Mouse (Mus musculus): ENCODE results near the gene Zfp335. TPM values are rescaled to one million over a fixed set of nuclear protein-coding genes. Genes with fewer than 3 reads are reported as not detected.
A peak's percentile ranks its signal among the peaks of the same experiment; 100 is the strongest.
"Not testable (repeated sequence)": the region's sequence is repeated elsewhere in the genome, so short reads cannot be mapped to it uniquely, and the experiment has no call there.

Zfp335 gene
- polyA plus RNA-seq, 1 experiment from 2014 or later: 16.2 TPM

GRCm38 (mm10) chr2:164859155-164859554, 52.4 kb downstream of the Zfp335 start:
- WGBS: 53% methylated on average over 2 of the region's 2 CpGs

DNA sequence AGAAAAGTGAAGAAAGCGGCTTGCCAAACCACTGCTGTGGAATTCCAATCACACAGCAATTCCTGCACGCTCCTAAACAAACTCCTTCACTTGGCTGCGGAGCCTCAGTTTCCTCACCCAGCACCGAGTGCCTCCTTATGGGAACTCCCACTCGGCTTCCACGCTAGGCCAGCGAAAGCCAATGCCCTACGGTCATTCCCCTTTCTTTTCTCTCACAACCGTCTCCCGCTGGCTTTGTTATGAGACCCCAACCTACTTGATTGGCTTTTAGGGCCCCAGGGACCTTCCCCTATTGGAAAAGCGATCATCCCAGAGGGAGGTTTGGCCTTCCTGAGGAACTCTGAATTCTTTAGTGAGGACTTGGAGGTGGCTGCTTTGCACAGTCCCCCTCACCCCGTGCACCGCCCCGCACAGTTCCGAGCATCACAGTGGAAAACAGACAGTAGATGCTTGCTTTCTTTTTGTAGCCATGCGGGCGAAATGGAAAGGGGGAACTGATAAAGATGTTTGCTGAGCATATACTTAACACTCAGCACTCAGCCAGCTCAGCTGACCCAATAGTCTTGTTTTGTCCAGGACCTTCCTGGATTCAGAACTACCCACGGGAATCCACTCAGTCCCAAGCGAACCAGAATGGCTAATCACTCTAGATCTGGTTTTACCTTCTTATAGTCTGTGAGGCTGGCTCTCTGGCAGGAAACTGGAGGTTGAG, 53.6 kb downstream of the Zfp335 start:
- Histone ChIP-seq H3K27ac (ENCODE audit: low read length) (no peak overlapping the region), H3K27me3 (ENCODE audit: control insufficient read depth, insufficient read depth, low read depth, low read length) (peaks cover 9% of the 10 kb centered on the region)
- ATAC-seq: no peak

More at GRCm38 (mm10) chr2:164859155-164859554, 52.4 kb downstream of the Zfp335 start:
- no peaks in the 10 kb centered on the region for H3K36me3 ChIP-seq (ENCODE audit: control insufficient read depth, insufficient read depth, low read length)
- peaks cover 9% of the 10 kb centered on the region for H3K27me3 ChIP-seq (ENCODE audit: control insufficient read depth, insufficient read depth, low read depth, low read length)
- peaks cover 17% of the 10 kb centered on the region for H3K4me1 ChIP-seq (ENCODE audit: control insufficient read depth, insufficient read depth, low read length)
- H3K27ac ChIP-seq (ENCODE audit: low read length): no peak overlapping the region
- H3K4me3 ChIP-seq (ENCODE audit: low read depth, low read length): no peak overlapping the region
- H3K9me3 ChIP-seq (replicated peaks; ENCODE audit: control insufficient read depth, low read length, poor library complexity, severe bottlenecking): no peaks in the 10 kb centered on the region
- no peak overlapping the region for H3K4me2 ChIP-seq (ENCODE audit: low read length)
- no peak for ATAC-seq
- no peak overlapping the region for H3K9ac ChIP-seq (ENCODE audit: low read depth, low read length)

DNA sequence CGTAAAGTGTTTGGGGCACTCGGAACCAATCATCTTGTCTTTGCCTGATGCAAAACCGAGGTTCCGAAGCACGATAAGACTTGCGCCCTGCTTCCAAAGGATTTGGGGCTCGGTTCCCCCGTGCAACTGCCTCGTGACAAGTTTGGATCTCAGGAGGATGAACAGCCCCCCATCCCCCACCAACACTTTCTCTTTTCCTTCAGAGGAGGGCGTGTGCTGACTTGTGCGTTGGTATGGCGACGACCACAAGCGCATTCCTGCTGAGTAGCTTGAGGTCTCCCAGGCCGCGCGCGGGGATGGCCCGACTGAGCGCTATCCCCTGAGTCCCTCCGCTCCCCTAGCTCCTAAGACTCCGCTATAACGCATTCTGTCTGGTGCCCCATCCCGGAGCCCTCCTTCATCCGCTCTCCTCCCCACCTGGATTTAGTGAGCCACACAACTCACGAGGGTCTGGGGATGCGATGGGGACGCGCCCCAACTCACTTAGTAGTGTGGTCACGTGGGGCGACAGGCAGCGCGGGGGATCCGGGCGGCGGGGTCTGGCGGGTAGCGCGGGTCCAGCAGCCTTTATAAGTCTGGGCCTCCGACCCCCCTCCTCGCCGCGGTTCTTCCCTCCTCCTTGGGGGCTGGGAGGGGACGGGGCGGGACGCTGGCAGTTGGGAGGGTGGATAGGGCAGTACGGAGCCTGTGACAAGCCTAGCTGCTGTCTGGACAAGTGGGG, 54.3 kb downstream of the Zfp335 start, which contains the start of gene Pltp:
Gene Pltp, minus strand, starts transcription at position 611 of the 721 bp plus-strand sequence.
- ATAC-seq: peak; percentile 74
- H3K9me3 ChIP-seq (replicated peaks; ENCODE audit: control insufficient read depth, low read length, poor library complexity, severe bottlenecking): no peaks in the 10 kb centered on the region
- H3K27me3 ChIP-seq (ENCODE audit: control insufficient read depth, insufficient read depth, low read depth, low read length): peaks cover 9% of the 10 kb centered on the region
- H3K9ac ChIP-seq (ENCODE audit: low read depth, low read length): peak within 1 kb of the TSS; percentile 62
- under 1% methylated on average over 32 of the region's 47 CpGs for WGBS
- peak within 1 kb of the TSS; percentile 50 for H3K4me3 ChIP-seq (ENCODE audit: low read depth, low read length)
- H3K27ac ChIP-seq (ENCODE audit: low read length): peak within 1 kb of the TSS; percentile 38; the same call in 1 of the 2 replicates
- no peaks in the 10 kb centered on the region for H3K36me3 ChIP-seq (ENCODE audit: control insufficient read depth, insufficient read depth, low read length)
- peak within 1 kb of the TSS; percentile 98 for H3K4me2 ChIP-seq (ENCODE audit: low read length)
- H3K4me1 ChIP-seq (ENCODE audit: control insufficient read depth, insufficient read depth, low read length): peaks cover 17% of the 10 kb centered on the region

More for the DNA sequence above, 53.6 kb downstream of the Zfp335 start:
- Histone ChIP-seq H3K9me3 (replicated peaks; ENCODE audit: control insufficient read depth, low read length, poor library complexity, severe bottlenecking) (no peaks in the 10 kb centered on the region), H3K36me3 (ENCODE audit: control insufficient read depth, insufficient read depth, low read length) (no peaks in the 10 kb centered on the region), H3K4me3 (ENCODE audit: low read depth, low read length) (peak overlapping the region; percentile 50), H3K4me1 (ENCODE audit: control insufficient read depth, insufficient read depth, low read length) (peaks cover 17% of the 10 kb centered on the region), H3K4me2 (ENCODE audit: low read length) (peak overlapping the region; percentile 98), H3K9ac (ENCODE audit: low read depth, low read length) (peak overlapping the region; percentile 62; the same call in 1 of the 2 replicates)
- 3% methylated on average over 19 of the region's 19 CpGs for WGBS

GRCm38 (mm10) chr2:164856309-164857100, 55.1 kb downstream of the Zfp335 start:
- H3K4me3 ChIP-seq (ENCODE audit: low read depth, low read length): peak overlapping the region; percentile 50

GRCm38 (mm10) chr2:164855572-164855971, 56.0 kb downstream of the Zfp335 start:
- not testable (repeated sequence) for H3K36me3 ChIP-seq (ENCODE audit: control insufficient read depth, insufficient read depth, low read length); H3K4me3 ChIP-seq (ENCODE audit: low read depth, low read length); H3K9ac ChIP-seq (ENCODE audit: low read depth, low read length); H3K27me3 ChIP-seq (ENCODE audit: control insufficient read depth, insufficient read depth, low read depth, low read length); ATAC-seq; H3K27ac ChIP-seq (ENCODE audit: low read length); H3K9me3 ChIP-seq (replicated peaks; ENCODE audit: control insufficient read depth, low read length, poor library complexity, severe bottlenecking); H3K4me2 ChIP-seq (ENCODE audit: low read length)
- WGBS: 74% methylated on average over 5 of the region's 5 CpGs
- H3K4me1 ChIP-seq (ENCODE audit: control insufficient read depth, insufficient read depth, low read length): peaks cover 17% of the 10 kb centered on the region

More at GRCm38 (mm10) chr2:164856309-164857100, 55.1 kb downstream of the Zfp335 start:
- no peak overlapping the region for H3K27ac ChIP-seq (ENCODE audit: low read length)
- 2% methylated on average over 42 of the region's 42 CpGs for WGBS
- H3K9ac ChIP-seq (ENCODE audit: low read depth, low read length): peak overlapping the region; percentile 62; the same call in 1 of the 2 replicates
- H3K9me3 ChIP-seq (replicated peaks; ENCODE audit: control insufficient read depth, low read length, poor library complexity, severe bottlenecking): no peaks in the 10 kb centered on the region
- H3K36me3 ChIP-seq (ENCODE audit: control insufficient read depth, insufficient read depth, low read length): no peaks in the 10 kb centered on the region
- H3K4me1 ChIP-seq (ENCODE audit: control insufficient read depth, insufficient read depth, low read length): peaks cover 17% of the 10 kb centered on the region
- peak overlapping the region; percentile 98 for H3K4me2 ChIP-seq (ENCODE audit: low read length)
- ATAC-seq: peak; percentile 61
- H3K27me3 ChIP-seq (ENCODE audit: control insufficient read depth, insufficient read depth, low read depth, low read length): peaks cover 9% of the 10 kb centered on the region

DNA sequence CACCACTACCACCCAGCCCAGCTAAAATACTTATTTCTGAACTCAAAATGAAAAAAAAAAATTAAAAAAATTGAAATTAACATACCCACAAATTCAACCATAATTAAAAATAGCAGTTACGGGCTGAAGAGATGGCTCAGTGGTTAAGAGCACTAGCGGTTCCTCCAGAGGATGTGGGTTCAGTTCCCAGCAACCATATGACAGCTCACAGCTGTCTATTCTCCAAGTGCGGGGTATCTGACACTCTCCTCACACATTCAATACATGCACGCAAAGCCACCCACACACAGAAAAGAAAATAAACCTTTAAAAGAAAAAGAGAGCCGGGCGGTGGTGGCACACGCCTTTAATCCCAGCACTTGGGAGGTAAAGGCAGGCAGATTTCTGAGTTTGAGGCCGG, 61.5 kb downstream of the Zfp335 start:
- no peaks in the 10 kb centered on the region for H3K4me1 ChIP-seq (ENCODE audit: control insufficient read depth, insufficient read depth, low read length)
- WGBS: 89% methylated on average over 8 of the region's 8 CpGs
- H3K9me3 ChIP-seq (replicated peaks; ENCODE audit: control insufficient read depth, low read length, poor library complexity, severe bottlenecking): no peaks in the 10 kb centered on the region
- H3K4me3 ChIP-seq (ENCODE audit: low read depth, low read length): no peak overlapping the region
- ATAC-seq: no peak
- H3K27me3 ChIP-seq (ENCODE audit: control insufficient read depth, insufficient read depth, low read depth, low read length): no peaks in the 10 kb centered on the region
- no peak overlapping the region for H3K9ac ChIP-seq (ENCODE audit: low read depth, low read length)
- no peak overlapping the region for H3K27ac ChIP-seq (ENCODE audit: low read length)
- H3K36me3 ChIP-seq (ENCODE audit: control insufficient read depth, insufficient read depth, low read length): no peaks in the 10 kb centered on the region
- H3K4me2 ChIP-seq (ENCODE audit: low read length): no peak overlapping the region

DNA sequence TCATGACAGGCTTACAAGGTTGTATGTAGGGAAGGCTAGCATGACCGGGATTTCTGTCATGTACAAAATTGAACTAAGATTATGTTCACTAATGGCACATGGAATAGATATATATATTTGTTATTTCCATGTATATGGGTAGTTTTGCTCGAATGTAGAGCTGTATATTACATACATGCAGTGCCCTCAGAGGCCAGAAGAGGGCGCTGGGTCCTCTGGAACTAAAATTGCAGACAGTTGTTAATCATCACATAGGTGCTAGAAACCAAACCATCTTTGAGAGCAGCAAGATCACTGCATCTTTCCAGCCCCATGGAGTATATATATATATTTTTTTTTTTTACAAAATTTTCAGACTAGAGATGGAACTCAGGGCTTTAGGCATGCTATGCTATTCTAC, 65.8 kb downstream of the Zfp335 start:
- Histone ChIP-seq H3K27ac (ENCODE audit: low read length) (no peak overlapping the region), H3K9me3 (replicated peaks; ENCODE audit: control insufficient read depth, low read length, poor library complexity, severe bottlenecking) (no peaks in the 10 kb centered on the region), H3K27me3 (ENCODE audit: control insufficient read depth, insufficient read depth, low read depth, low read length) (no peaks in the 10 kb centered on the region), H3K4me3 (ENCODE audit: low read depth, low read length) (no peak overlapping the region), H3K9ac (ENCODE audit: low read depth, low read length) (no peak overlapping the region), H3K4me1 (ENCODE audit: control insufficient read depth, insufficient read depth, low read length) (no peaks in the 10 kb centered on the region), H3K36me3 (ENCODE audit: control insufficient read depth, insufficient read depth, low read length) (peaks cover 3% of the 10 kb centered on the region; the same call in 1 of the 2 replicates), H3K4me2 (ENCODE audit: low read length) (no peak overlapping the region)
- 54% methylated on average over 3 of the region's 3 CpGs for WGBS
- no peak for ATAC-seq
